ENCODE assay signal across 14 mouse cellular contexts in the genomic region with DNA sequence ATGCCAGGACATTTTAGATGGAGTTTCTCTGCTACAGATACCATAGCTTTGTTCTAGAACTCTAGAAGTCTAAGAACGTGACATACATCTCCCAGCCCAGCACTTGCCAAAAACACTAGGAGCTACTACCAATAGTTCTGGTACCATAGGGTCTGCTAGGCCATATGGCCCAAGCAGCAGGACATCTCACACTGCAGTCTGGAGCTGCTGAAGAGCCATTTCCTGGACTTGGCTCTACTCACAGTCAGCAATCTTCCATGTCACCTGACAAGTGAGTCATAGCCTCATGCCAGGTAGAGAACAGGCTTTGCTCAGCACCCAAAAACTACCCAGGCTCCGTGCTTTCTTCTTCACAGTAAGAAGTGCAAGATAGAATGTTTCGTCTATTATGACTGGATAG.
"Had no signal": no experiment of that assay in that cellular context is flagged by ENCODE, and none has a peak within 500 bp of the region (broad histone marks: within the 10 kb centered on the region; RNA-seq: fewer than 3 reads in every experiment).

No protein-coding gene starts in this region.

- H3K9me3 ChIP-seq: limb, embryonic 10.5 days; liver, embryonic 15.5 days; midbrain, embryonic 13.5 days had no signal

- H3K4me2 ChIP-seq: liver, embryonic 11.5 days; liver, embryonic 15.5 days; midbrain, embryonic 13.5 days had no signal

- H3K27ac ChIP-seq: limb, embryonic 10.5 days; liver, embryonic 15.5 days; midbrain, embryonic 13.5 days had no signal

- H3K27me3 ChIP-seq: liver, embryonic 15.5 days; midbrain, embryonic 13.5 days had no signal

- H3K36me3 ChIP-seq: limb, embryonic 10.5 days; liver, embryonic 15.5 days; midbrain, embryonic 13.5 days had no signal

- ATAC-seq: intestine, postnatal 0 days; lung, postnatal 0 days; midbrain, embryonic 13.5 days had no signal

- H3K9ac ChIP-seq: liver, embryonic 15.5 days; midbrain, embryonic 13.5 days had no signal

- DNase-seq: kidney, adult 8-10 months; kidney, postnatal 25 days; lung, adult 2 months; lung, postnatal 36 days; spleen, adult 18-20 months; thymus, adult 2 months; thymus, postnatal 25 days had no signal

- H3K4me1 ChIP-seq: liver, embryonic 15.5 days; midbrain, embryonic 13.5 days had no signal

- H3K4me3 ChIP-seq: limb, embryonic 10.5 days; liver, embryonic 15.5 days; midbrain, embryonic 13.5 days; myocyte had no signal
